Mouse (Mus musculus): ENCODE data around the gene Adgrg1. TPM values are rescaled to one million over a fixed set of nuclear protein-coding genes. Genes with fewer than 3 reads are reported as not detected.

Adgrg1 gene
- total RNA-seq (2014; fragmentation: Nextera tagmentation) (150 and 156 TPM in 2 replicates), total RNA-seq (2017) (85.4 and 123 TPM in 2 replicates)

DNA sequence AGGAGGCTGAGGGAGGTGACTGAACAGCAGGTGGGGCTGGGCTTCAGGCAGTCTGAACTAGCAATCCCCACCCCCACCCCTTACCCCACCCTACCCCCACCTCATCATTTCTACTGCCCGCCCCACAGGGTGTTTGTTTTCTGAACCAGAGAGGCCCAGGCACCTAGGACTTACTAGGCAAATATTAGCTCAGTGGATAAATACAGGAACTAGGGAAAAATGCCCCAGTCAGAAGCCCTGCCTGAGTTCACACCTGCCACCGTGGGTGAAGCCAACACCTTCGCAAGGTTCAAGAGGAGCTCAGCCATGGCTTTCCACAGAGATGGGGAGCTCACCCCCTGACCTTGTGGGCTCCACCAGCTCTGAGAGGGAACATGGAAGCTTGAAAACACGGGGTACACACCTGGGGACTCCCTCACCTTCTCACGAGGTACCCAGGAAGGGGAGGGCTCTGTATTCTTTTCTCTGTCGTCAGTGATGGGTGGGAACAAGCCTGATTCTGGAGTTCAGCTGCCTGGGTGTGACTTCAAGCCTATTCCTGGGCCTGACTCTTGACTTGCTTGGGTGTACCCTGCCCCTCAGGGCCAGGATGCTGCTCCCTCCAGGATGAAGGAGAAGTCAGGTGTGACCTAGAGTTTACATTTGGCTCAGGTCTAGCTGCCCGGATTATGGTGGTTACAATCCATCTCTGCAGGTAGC, at the start of gene Adgrg1:
TSS of gene Adgrg1 (plus strand) at position 285 of the 699 bp plus-strand sequence.
- ATAC-seq (replicated peaks; ENCODE audit: low FRiP score, low TSS enrichment, poor library complexity, severe bottlenecking) = no peak

GRCm38 (mm10) chr8:94928227-94928626, 46.3 kb upstream of the Adgrg1 start:
- no peak for ATAC-seq (replicated peaks; ENCODE audit: low FRiP score, low TSS enrichment, poor library complexity, severe bottlenecking)

DNA sequence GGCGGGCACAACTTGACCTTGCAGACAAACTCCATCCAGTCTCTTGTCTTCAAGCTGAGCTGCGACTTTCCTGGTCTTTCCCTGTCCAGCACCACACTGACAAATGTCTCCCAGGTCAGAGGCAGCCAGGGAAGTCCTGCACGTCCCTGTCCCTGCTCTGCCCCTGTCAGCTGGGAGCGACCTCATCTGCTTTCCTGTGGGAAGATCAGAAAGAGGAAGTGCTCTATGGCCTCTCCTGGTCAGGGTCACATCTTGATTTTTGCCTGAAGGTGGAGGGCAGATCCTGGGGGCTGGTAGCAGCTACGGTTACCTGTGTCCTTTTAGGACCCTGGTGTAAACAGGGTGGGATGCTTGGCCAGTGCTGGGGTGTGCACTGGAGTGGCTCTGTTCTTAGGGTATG, 40.6 kb upstream of the Adgrg1 start:
- no peak for ATAC-seq (replicated peaks; ENCODE audit: low FRiP score, low TSS enrichment, poor library complexity, severe bottlenecking)

GRCm38 (mm10) chr8:94935172-94935571, 39.4 kb upstream of the Adgrg1 start:
- no peak for ATAC-seq (replicated peaks; ENCODE audit: low FRiP score, low TSS enrichment, poor library complexity, severe bottlenecking)

GRCm38 (mm10) chr8:94942566-94942965, 32.0 kb upstream of the Adgrg1 start:
- peak; percentile 64 for ATAC-seq (replicated peaks; ENCODE audit: low FRiP score, low TSS enrichment, poor library complexity, severe bottlenecking)

DNA sequence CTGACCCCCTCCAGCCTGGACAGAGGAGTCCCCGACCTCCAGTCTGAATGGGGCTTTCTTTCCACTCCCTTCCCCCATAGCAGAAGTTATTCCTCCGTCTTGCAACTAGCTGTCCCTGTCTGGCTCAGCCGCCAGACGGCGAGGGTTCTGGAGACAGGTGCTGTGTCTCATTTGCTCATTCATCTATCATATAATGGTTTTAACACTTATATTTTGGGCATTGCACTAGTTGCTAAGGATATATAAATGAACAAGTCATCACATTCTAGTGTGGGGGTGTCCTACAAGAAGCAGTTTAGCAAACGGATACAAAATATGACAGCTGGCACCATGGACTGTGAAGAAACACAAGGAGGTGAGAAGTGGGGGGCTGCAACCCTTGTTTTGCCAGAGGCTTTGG, 29.4 kb upstream of the Adgrg1 start:
- ATAC-seq (replicated peaks; ENCODE audit: low FRiP score, low TSS enrichment, poor library complexity, severe bottlenecking) = no peak

GRCm38 (mm10) chr8:94948421-94948820, 26.1 kb upstream of the Adgrg1 start:
- ATAC-seq (replicated peaks; ENCODE audit: low FRiP score, low TSS enrichment, poor library complexity, severe bottlenecking) = no peak

DNA sequence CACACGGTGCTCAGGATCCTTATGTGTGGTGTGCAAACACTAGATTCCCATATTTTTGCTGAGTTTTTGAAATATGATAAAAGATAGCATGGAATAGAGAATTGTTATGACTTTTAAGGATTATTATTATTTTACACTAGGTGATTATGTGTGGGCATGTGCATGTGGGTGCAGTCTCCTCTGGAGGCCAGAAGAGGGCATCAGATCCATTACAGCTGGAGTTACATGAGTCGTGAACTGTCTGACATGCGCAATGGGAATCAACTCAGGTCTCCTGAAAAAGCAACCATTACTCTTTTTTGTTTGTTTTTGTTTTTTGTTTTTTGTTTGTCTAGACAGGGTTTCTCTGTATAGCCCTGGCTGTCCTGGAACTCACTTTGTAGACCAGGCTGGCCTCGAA, 25.5 kb upstream of the Adgrg1 start:
- ATAC-seq (replicated peaks; ENCODE audit: low FRiP score, low TSS enrichment, poor library complexity, severe bottlenecking) = no peak

- ATAC-seq (replicated peaks; ENCODE audit: low FRiP score, low TSS enrichment, poor library complexity, severe bottlenecking) = peak; percentile 63
These were observed 24.5 kb upstream of the Adgrg1 start for GRCm38 (mm10) chr8:94950046-94950445.

GRCm38 (mm10) chr8:94950458-94950857, 24.1 kb upstream of the Adgrg1 start:
- no peak for ATAC-seq (replicated peaks; ENCODE audit: low FRiP score, low TSS enrichment, poor library complexity, severe bottlenecking)

DNA sequence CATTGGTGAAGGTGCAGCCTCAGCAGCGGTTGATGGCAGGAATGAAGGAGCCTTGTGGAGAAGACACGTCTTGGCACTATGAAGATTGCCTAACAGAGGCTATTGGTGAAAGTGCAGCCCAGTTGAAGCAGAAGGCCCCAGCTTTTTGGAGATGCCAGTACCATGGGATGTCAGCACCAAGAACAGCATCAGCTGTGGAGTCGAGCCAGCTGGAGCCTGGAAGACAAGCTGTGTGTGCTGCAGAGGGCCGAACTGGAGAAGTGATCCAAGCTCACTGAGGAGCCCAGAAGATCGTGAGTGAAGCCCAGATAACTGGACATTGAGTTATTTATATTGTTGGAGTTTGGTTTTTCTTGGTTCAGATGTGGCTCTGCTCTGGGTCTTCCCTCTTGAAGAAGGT, 22.5 kb upstream of the Adgrg1 start:
- no peak for ATAC-seq (replicated peaks; ENCODE audit: low FRiP score, low TSS enrichment, poor library complexity, severe bottlenecking)

DNA sequence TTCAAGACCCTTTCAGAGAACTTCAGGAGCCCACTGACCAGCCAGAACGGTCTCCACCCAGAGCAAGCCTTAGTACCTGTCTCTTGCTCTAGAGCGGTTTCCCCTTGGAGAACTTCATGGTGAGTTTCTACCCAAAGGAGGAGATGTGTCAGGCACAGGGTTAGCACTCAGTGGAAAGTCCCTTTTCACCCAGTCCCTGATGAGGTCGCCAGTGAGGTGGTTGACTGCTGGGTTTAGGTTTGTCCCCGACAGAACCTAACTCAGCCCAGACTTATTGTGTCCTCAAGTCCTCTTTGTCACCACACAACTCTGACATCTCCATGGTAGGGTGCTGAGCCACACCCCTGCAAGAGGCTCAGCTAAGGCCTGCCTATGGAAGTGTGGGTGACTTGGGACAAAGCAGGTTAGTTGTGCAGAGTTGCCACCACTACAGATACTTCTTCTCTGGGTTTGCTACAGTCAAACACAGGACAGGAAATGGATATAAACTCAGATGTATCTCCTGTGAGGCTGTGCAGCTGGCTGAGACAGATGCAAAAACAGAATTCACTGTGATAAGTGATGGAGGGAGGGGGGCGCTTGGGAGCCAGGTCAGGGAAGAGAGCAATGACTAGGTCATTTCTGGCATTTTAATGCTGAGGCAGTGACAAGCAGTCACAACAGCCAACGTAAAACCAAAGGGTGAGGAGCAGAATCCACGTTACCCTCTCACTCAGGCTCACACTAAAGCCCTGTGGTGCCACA, 20.8 kb upstream of the Adgrg1 start:
- ATAC-seq (replicated peaks; ENCODE audit: low FRiP score, low TSS enrichment, poor library complexity, severe bottlenecking) = peak; percentile 19; the same call in 1 of the 2 replicates

DNA sequence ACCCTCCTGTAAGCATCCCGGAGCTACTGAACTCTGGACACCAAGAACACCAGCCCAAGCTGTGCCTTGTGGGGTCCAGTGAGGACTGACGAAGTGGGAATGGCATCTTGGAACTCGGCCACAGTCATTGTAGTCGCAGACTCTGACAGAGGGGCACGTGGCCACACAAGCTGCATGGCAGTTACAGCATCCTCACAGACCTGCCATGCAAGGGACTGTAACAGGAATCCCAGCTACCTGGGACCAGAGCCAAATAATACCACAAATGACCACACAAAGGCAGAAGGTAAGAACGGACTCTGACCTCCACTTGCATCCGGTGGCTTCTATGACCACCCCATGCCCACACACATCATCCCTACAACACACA, 20.2 kb upstream of the Adgrg1 start:
- no peak for ATAC-seq (replicated peaks; ENCODE audit: low FRiP score, low TSS enrichment, poor library complexity, severe bottlenecking)

DNA sequence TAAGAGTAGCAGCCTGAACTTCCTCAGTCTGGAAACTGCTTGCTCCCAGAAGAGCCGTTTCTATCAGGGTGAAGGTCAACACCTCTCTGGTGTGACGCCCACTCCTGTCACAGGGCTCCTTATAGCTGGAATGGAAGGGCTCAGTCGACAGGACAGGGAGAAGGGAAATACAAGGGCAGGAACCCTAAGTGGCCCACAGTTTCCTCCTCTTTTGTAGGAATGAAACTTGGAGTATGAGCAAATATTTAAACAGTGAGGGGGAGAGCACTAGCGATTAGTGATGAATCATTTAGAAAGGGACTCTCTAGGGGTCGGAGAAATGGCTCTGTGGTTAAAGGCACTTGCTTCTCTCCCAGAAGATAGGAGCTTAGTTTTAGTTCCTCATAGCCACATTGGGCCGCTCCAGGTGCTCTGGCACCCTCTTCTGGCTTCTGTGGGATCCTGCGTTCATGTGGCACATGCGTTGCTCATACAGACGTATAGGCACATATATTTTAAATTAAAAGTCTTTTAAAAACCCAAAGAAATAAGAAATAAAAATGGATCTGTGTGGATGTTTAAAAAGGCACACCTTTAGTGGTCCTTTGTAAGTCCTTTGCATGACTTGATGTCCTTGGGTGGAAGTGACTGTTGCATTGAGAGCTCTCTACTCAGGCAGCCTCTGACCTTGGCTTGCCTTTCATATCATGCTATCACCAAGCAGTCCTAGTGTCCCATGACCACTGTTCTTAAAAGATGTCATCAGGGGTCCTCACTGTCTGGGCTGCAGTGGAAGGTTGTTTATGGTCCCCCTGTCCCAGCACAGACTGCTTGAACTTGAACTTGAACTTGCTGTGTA, 19.4 kb upstream of the Adgrg1 start:
- peak; percentile 82 for ATAC-seq (replicated peaks; ENCODE audit: low FRiP score, low TSS enrichment, poor library complexity, severe bottlenecking)

- ATAC-seq (replicated peaks; ENCODE audit: low FRiP score, low TSS enrichment, poor library complexity, severe bottlenecking) = peak; percentile 57
These were observed 18.4 kb upstream of the Adgrg1 start for GRCm38 (mm10) chr8:94956078-94956574.

DNA sequence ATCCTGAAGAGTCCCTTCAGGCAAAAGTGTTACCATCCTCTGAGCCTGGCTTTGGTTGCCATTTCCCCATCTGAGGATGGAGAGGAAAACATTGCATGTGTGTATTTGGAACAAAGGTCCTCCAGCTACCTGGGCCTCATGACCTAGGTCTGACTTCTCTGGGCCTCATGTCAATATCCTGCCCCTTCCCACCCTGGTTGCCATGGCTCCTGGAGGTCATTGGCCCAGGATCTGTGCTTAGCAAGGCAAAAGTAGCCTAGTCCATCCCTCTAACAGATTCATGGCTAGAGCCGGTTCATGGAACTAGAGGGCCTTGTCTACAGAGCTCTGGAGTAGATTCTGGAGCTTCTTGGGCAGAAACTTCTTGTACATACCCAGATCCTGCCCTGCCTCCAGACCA, 12.3 kb upstream of the Adgrg1 start:
- ATAC-seq (replicated peaks; ENCODE audit: low FRiP score, low TSS enrichment, poor library complexity, severe bottlenecking) = no peak

DNA sequence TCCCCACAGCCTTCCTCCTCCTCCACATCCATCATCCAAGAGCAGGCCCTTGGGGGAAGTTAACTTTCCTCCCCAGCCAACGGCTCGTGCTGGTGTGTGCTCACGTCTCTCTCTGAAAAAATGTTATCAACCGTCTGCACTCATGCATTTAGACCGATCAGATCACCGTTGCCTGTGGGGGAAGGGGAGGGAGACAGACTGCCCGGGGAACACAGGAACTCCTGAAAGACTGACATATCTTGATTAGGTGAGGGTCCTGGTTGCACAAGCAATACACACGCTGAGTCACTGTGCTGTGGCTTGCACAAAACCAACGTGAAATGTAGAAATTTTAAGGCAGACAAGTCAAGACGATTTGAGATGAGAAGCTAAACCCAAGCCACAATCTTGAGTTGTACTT, 9.7 kb upstream of the Adgrg1 start:
- peak; percentile 82 for ATAC-seq (replicated peaks; ENCODE audit: low FRiP score, low TSS enrichment, poor library complexity, severe bottlenecking)

DNA sequence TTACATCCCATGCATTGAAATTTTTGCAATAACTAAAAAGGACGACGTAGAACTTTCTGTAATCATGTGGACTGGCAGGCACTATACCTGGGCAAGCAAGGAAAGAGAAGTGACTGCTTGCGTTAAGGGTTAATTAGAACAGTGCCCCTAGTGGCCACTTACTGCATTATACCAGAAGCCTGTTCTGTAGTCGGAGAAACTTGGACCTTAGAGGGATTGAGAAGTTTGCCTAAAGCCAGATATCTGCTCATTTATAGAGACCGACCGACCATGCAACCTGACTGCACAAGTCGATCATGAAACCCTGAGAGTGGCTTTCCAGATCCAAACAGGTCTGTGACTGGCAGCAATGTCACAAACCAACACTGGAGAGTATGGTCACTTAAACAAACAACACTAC, 8.0 kb upstream of the Adgrg1 start:
- ATAC-seq (replicated peaks; ENCODE audit: low FRiP score, low TSS enrichment, poor library complexity, severe bottlenecking) = no peak

- peak; percentile 5; the same call in 1 of the 2 replicates for ATAC-seq (replicated peaks; ENCODE audit: low FRiP score, low TSS enrichment, poor library complexity, severe bottlenecking)
These were observed 7.5 kb upstream of the Adgrg1 start for GRCm38 (mm10) chr8:94967071-94967470.

- ATAC-seq (replicated peaks; ENCODE audit: low FRiP score, low TSS enrichment, poor library complexity, severe bottlenecking) = peak; percentile 81
These were observed 7.0 kb upstream of the Adgrg1 start for GRCm38 (mm10) chr8:94967554-94967953.

Measured in megakaryocyte-erythroid progenitor cell, adult 5-6 weeks (primary cell).